Mouse (Mus musculus): ENCODE results near the gene Tacr3.

DNA sequence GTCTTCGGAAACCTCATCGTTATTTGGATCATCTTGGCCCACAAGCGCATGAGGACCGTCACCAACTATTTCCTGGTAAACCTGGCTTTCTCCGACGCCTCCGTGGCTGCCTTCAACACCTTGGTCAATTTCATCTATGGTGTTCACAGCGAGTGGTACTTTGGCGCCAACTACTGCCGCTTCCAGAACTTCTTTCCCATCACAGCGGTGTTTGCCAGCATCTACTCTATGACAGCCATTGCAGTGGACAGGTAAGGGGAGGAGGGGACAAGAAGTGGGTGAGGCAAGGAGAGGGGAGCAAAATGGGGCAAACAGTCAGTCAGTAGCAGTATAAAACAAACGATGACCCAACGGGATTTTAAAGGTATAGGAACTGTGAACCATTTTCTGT lies 719 bp downstream of the Tacr3 start:
- TF ChIP-seq MAFK (IDR thresholded peaks at IDR 0.05; ENCODE audit: insufficient read depth, low read depth, low read length) (no peak), CHD2 (IDR thresholded peaks at IDR 0.05; ENCODE audit: low read depth, low read length) (no peak), ZNF384 (IDR thresholded peaks at IDR 0.05; ENCODE audit: low read depth, low read length) (no peak), HCFC1 (IDR thresholded peaks at IDR 0.05; ENCODE audit: borderline replicate concordance, insufficient read depth, low read length) (no peak), ZC3H11A (IDR thresholded peaks at IDR 0.05; ENCODE audit: borderline replicate concordance, low read depth, low read length) (no peak)

All from ES-E14 (cell line).